Mouse (Mus musculus) left cerebral cortex, adult 2 months (tissue): ENCODE measurements around the gene Mrap. TPM values are rescaled to one million over a fixed set of nuclear protein-coding genes. Genes with fewer than 3 reads are reported as not detected.

Experiments used
- DNase-seq, 2 experiments: peaks; one replicate each; pipeline ENCODE4 v3.0.0; 2021 to 2022; ENCODE audit warnings: low spot score in 2 of 2, mixed read lengths in 1 of 2; ENCODE audit errors: extremely low spot score in 1 of 2
- H3K27ac ChIP-seq: fragments of 200-600 bp; 2 replicates; pipeline ENCODE4 v1.8.1; 2022
- H3K4me3 ChIP-seq: fragments of 200-600 bp; 2 replicates; pipeline ENCODE4 v1.8.1; 2022
- CTCF ChIP-seq: fragments of 200-600 bp; IDR thresholded peaks from 2 replicates; pipeline ENCODE4 v1.8.1; 2022; ENCODE audit warnings: antibody characterized with exemption, mild to moderate bottlenecking, moderate library complexity
- intact Hi-C: fragments of 180-260 bp; cut with DNase I; formaldehyde crosslinking; loops from one replicate; pipeline ENCODE4 v1.15.1; 2025
- total RNA-seq, 2 experiments: library from RNA; stranded (reverse); gene quantifications; 2 replicates each; pipeline ENCODE4 v1.2.3; 2021

The Mrap gene
- total RNA-seq, 2 experiments from 2014 or later = 0.47 TPM; not detected in 1

DNA sequence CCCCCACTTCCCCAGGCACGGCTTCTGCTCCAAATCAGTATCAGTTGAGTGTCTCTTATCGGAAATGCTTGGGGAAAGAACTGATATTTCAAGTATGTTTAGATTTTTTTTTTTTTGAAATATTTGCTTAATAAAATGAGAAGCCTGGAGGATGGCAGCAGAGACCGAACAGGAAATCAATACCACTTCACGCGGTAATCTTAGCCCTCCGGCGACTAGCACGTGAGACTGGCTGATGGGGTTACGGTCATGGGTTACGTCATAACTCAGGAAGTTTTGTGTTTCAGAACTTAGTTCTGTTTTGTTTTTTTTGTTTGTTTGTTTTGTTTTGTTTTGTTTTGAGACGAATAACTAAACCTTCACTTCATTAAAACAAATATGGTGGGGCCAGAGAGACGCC lies 27.7 kb upstream of the Mrap start:
- no peak for DNase-seq
- peak overlapping the region; percentile 38 for H3K4me3 ChIP-seq
- no peak for TF ChIP-seq CTCF
- peak overlapping the region; percentile 92 for H3K27ac ChIP-seq
- intact Hi-C loops = loop anchor here (5.0 kb wide), 2 partner anchors 38 to 218 kb away; no protein-coding TSS in a partner anchor

DNA sequence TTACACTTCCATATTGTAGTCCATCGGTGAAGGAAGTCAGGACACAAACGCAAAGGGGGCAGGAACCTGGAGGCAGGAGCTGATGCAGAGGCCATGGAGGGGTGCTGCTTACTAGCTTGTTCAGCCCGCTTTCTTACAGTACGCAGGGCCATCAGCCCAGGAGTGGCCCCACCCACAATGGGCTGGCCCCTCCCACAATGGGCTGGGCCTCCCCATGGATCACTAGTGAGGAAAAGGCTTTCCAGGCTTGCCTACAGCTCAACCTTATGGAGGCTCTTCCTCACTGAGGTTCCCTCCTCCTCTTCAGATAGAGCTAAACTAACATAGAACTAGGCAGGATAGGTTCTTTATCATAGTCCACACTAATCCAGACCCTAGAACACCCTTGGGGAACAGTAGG lies 14.0 kb upstream of the Mrap start:
- intact Hi-C loops = no loop called here
- H3K4me3 ChIP-seq = no peak overlapping the region
- no peak for DNase-seq
- H3K27ac ChIP-seq = no peak overlapping the region
- TF ChIP-seq CTCF = no peak

DNA sequence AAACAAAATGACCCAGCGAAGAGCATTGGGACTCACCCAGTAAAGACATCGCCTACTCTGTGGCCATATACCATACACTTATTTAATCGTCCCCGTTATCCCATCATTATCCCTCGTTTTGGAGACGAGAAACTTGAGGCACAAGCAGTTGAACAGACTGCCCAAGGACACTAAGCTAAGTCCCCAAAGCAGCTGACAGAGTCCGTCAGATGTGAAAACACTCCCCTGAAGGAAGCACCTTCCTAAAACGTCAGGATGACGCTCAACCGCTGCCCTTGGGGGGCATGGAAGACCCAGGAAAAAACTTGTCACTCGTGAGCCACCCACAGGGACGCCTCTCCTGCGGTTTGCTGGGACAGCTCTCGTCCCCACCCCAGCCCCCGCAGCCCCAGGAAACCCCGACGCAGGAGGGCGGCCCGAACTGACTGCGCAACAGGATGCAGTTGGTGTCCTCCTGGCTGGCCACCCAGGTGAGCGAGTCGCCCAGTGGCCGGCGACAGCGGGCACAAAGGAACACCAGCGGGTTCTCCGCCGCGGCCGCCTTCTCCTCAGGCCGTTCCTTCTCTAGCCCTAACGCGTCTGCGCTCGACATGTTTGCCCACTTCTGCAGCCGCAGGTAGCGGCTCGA lies 11.3 kb upstream of the Mrap start:
- intact Hi-C loops = loop anchor here (5.0 kb wide), 1 partner anchor 274 kb away; no protein-coding TSS in a partner anchor
- Histone ChIP-seq H3K27ac (no peak overlapping the region), H3K4me3 (peak overlapping the region; percentile 55)
- no peak for TF ChIP-seq CTCF
- DNase-seq = no peak

DNA sequence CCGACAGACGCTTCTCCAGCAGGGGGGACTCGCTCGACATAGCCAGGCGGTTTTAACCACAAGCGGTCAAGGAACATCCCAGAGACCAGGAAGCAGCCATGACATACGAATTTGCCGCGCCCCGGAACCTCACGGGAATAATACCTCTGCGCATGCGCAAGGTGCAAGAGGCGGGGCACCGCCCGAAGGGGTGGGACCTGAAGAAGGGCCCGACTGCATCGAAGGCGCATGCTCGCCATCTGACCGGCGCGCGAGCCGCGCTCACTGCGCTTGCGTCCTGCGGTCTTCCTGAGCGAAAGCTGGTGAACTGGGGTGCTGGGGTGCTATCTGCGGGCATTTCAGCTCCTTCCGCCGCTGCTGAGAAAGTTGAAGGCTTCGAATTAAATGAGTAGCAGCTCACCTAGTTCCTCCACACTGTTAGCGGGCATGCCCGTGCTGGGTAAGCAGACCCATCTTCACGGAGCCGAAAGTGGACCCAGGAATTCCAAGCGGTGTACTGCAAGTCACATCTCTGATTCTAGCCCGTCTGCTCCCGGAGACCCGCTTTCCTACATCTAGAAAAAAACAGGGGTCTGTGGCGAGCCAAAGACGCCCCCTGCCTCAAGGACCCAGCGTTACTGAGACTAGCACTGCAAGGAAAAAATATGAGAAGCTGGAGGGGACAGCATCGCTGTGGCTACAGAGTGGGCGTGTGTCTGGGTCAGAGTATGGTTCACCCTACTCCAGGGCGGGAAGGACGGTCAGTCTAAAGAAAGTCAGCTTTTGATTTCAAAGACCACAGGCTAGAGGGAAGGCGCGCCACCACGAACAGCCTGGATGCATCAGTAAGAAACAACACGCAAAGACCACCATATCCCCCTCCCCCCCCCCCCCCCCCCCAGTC lies 10.5 kb upstream of the Mrap start, which contains the start of gene Mis18a:
Gene Mis18a, minus strand, starts transcription at position 172 of the 883 bp plus-strand sequence.
- no peak; the same call in 1 of the 2 replicates for TF ChIP-seq CTCF
- Histone ChIP-seq H3K4me3 (peak within 1 kb of the TSS; percentile 55), H3K27ac (peak within 1 kb of the TSS; percentile 91)
- intact Hi-C loops = loop anchor here (5.0 kb wide), 1 partner anchor 275 kb away; no protein-coding TSS in a partner anchor
- peak; percentile 95 to 96 for DNase-seq

DNA sequence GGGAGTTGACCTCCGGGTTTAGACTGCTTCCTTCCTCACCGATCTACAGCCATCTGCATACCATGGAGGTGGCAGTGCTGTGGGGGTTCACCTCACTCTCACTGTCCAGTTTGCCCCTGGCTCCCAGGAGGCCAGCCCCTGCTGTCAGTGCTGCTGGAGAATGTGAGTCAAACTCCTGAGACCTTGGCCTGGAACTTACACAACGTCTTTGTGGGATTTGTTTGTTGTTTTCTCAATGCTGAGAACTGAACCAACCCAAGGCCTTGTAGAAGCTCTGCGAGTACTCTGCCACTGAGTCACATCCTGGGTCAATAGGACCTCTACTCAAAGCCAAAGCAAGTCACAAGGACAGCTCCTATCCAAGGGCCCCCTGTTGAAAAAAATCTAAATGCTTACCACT lies 2.4 kb upstream of the Mrap start:
- intact Hi-C loops = no loop called here
- DNase-seq = no peak
- no peak overlapping the region for H3K4me3 ChIP-seq
- TF ChIP-seq CTCF = no peak
- no peak overlapping the region for H3K27ac ChIP-seq

DNA sequence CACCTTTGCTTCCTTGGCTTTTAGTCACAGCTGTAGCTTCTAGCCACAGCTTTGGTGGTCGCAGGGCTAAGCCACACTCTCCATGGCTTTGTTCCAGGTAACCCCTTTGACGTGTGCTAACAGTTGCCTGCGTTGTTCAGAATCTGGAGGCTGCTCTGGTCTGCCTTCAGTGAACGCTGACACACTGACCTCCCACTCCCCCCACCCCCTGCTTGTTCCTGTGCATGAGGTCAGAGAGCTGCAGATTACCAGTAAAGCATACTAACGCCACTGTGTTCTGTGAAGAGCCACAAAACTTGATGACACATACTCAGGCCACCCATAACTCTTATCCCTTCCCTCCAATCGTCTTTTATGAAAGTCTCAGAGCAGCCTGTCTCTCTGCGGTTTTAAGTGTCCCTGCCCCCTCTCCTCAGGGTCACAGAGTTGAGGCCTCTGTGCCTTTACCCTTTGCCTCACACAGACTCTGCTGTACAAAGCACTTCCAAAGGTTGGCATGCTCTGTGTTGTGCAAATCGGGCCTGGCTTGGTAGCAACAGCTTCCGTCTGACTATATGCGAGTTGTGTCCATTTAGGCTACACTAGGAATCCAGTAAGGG lies 1.2 kb upstream of the Mrap start:
- Histone ChIP-seq H3K4me3 (no peak overlapping the region), H3K27ac (no peak overlapping the region)
- intact Hi-C loops = no loop called here
- TF ChIP-seq CTCF = no peak
- DNase-seq = no peak

DNA sequence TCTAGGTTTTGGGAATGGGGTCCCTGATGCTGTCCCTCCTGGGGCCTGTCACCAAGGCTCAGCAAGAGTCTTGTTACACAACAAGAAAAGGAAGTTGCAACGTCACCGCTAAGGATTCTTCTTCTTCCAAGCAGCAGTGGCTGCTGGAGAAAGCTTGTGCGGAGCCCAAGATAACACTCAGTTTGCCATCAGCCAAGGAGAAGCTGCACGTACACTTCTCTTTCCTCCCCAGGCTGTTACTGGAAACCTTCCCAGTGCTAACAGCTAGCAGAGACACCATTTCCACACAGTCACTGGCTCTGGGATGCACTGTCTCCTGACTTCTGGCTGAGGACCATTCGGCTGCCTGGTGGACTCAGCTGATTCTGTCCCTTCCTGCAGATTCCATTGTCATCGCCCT lies 9.1 kb downstream of the Mrap start:
- peak overlapping the region; percentile 52 for H3K27ac ChIP-seq
- intact Hi-C loops = no loop called here
- no peak for TF ChIP-seq CTCF
- DNase-seq = peak in 1 of 2 experiments; percentile 19
- no peak overlapping the region for H3K4me3 ChIP-seq

DNA sequence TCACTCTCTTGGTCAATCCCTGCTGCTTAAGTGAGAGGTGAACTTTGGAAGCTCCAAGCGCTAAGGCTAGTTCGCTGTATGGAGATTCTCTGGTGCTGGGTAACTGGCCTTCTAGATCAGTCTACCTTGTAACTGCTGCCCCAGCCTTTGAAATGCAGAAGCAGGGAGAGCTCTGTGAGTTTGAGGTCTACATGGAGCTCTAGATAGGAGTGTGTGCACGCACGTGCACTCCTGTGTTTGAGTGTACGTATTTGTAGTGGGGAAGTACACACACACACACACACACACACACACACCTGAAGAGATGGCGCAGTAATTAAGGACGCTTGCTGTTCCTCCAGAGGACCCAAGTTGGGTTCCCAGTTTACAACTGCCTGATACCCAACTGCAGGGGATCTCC lies 10.2 kb downstream of the Mrap start:
- TF ChIP-seq CTCF = no peak
- no peak overlapping the region for H3K27ac ChIP-seq
- no peak overlapping the region for H3K4me3 ChIP-seq
- DNase-seq = no peak
- intact Hi-C loops = no loop called here

DNA sequence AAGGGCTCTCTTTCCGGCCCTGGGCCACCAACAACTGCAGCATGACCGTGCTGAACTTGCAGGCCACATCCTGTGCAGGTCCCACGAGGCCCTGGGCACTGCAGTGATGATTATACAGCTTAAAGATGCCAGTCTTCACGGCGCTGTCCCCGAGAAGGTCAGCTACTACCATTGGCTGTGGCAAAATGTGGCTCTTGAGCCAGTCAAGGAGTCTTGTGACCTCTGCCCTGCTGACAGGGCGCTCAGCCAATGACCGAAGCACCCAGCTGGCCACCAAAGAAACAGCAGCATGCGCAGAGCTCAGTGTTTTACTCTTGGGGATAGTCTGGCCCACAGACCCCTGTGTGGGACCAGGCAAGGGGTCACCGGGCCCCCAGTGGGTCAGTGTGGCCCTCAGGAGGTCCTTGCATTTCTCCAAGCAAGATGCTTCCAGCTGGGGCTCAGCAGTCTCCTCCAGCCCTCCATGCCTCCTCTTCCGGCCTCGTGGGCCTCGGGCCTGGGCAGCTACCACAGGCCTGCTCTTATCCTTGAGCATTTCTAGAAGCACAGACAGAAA lies 15.5 kb downstream of the Mrap start:
- TF ChIP-seq CTCF = no peak
- Histone ChIP-seq H3K27ac (no peak overlapping the region), H3K4me3 (no peak overlapping the region)
- intact Hi-C loops = no loop called here
- DNase-seq = no peak

DNA sequence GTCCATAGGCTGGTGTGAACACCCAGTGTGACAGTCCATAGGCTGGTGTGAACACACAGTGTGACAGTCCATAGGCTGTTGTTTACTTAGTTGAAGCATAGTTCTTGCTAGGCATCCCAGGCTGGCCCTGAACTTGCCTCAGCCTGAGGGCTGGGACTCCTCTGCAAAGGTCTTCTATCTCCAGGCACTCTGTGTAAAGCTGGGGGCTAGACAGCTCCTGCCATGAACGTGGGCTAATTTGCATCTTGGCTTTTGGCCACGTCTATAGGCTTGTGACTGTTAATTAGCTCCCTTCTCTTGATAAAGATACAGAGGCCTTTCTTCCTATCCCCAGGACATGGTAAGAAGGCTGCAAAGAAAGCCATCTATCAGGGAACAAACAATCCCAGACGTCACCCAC lies 21.3 kb downstream of the Mrap start:
- no peak overlapping the region for H3K27ac ChIP-seq
- H3K4me3 ChIP-seq = no peak overlapping the region
- intact Hi-C loops = no loop called here
- TF ChIP-seq CTCF = no peak
- no peak for DNase-seq

DNA sequence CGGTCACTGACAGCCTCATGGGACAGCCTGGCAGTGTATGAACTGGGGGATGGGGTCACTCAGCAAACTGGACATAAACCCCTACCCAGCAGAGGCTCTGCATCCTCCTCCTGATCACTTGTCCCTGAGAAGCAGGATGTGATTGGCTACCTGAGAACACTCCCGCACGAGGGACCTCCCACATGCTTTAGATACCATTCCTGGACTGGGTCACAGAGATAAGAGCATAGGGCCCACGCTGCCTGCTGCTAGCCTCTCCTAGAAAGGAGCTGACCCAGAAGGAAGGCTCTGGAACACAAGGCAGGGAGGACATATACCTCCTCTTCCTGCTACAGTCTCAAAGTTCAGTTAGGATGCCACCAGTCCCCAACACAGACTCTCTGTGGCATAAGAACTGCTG lies 22.5 kb downstream of the Mrap start:
- H3K4me3 ChIP-seq = no peak overlapping the region
- DNase-seq = no peak
- intact Hi-C loops = no loop called here
- TF ChIP-seq CTCF = no peak
- H3K27ac ChIP-seq = no peak overlapping the region
